Mouse (Mus musculus) kidney, postnatal 10 days (tissue): ENCODE measurements at regions not wholly inside any gene's neighbourhood (a gene's known extent, or its start where the extent isn't known, plus 50 kb on each side); places are given as distances from the start of the nearest gene placed in this dataset.
A peak's percentile ranks its signal among the peaks of the same experiment; 100 is the strongest.

Source experiments
- DNase-seq: peaks from one replicate; pipeline ENCODE4 v3.0.0; 2021; ENCODE audit warnings: mixed read lengths

GRCm38 (mm10) chr15:9898211-9898610 lies 149.5 kb upstream of the Spef2 start:
- DNase-seq = no peak

GRCm38 (mm10) chr15:9893146-9893545 lies 144.5 kb upstream of the Spef2 start:
- no peak for DNase-seq

DNA sequence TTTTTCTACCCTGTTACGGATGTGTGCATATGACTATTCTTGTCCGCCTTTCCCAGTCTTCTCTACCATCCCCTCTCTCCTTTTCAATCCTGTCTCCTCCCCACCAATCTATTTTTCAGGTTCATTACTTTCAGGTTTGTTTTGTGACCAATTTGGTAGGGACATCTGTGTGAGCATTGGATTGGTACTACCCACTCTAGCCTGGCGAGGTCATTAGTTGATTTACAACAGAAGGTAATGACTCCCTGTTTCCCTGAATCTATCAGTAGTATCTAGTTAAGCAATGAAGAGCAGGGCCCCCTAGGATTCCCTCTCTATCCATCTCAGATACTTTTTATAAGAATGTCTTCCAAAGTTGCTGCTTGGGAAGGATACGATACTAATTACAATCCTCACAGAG lies 143.5 kb upstream of the Spef2 start:
- no peak for DNase-seq

- DNase-seq = no peak
These were observed 142.8 kb upstream of the Spef2 start for GRCm38 (mm10) chr15:9891446-9891845.

DNA sequence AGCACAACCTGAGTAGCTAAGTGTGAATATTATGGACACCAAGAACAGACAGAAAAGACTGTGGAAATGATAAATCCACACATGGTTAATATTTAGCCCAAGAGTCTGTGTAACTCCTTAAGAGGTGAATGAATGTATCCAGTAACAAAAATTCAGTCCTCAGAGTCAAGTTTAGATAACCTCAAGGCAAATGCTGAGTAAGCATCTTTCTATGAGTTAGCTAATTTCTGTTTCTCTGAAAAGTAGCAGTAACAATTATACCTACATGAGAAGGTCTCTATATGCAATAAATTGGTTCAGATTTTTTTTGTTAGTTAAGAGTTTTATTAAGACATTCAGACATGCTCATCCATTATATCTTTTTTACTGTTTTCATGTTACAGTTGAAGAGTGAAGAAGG lies 127.1 kb upstream of the Spef2 start:
- DNase-seq = no peak

DNA sequence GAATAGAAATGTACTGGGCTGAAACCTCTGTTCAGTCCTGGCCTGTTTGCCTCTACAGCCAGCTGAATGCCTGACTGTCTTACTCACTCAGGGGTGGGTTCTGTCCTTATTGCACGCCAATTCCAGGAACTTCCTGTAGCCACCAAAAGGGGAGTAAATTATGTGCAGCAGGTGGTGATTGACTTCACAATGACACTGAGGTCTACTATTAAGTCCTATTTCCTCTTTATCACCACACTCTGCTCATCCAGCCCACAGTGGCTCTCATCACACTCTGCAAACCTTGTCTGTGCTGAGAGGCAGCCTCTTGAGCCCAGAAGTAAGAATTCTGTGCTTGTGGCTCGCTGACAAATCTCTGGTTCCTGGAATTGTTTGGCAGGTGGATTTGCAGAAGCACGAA lies 121.5 kb upstream of the Spef2 start:
- DNase-seq = no peak

GRCm38 (mm10) chr15:9864778-9865177 lies 116.1 kb upstream of the Spef2 start:
- peak; percentile 8 for DNase-seq

DNA sequence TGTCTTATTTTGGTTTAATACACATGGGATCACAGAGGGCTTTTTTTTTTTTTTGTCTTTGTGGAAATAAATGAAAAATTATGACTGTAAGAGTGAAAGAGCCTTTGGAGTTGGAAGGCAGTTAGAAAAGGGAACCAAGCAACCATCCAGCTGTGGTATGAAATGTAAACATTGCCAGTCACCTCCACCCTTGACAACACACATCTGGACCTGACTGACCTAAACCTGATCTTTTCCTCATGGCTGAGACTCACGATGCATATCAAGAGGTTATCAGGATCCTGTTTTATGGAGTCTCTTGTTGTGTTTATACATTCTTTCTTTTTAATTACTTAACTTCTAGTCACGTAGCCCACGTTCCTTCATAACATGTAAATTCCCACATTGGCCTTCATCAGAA lies 113.2 kb upstream of the Spef2 start:
- DNase-seq = peak; percentile 5

DNA sequence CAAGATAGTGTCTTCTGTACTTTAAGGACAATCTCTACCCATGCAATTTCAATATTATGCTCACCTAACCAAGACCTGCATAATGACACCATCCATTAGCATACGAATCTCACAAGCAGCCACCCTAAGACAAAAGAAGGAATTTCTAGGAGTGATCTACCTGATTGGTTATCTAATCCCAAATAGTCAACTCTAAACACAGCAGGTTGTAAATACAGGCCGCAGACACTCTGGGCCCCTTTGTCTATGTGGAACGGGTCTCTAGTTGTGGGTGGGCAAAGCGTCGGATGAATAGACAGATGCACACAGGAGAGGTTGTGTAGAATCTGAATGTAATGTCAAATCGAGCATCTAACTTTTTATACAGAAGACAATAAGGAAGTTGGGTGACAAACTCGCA lies 91.0 kb upstream of the Spef2 start:
- no peak for DNase-seq

- DNase-seq = peak; percentile 37
These were observed 86.4 kb upstream of the Spef2 start for GRCm38 (mm10) chr15:9835096-9835495.

DNA sequence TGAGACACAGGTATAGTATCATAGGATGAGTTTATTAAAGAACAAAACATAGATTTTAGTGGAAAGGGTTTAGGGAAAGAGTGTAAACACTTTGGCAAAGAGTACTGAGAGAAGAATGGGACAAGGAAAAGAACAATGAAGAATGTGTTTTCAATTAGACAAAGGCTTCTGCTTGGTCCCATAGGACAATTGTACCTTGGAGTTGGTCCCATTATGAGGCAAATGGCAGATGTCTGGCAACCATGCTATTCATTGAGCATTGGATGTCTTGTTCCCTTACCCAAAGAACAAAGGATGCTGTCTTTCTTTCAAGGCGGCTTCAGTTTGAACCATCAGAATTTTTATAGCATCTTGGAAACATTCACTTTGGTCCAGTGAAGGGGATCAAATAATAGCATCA lies 55.8 kb upstream of the Spef2 start:
- DNase-seq = no peak
